Mouse (Mus musculus): ENCODE results near the gene Cdh13.

The Cdh13 gene

DNA sequence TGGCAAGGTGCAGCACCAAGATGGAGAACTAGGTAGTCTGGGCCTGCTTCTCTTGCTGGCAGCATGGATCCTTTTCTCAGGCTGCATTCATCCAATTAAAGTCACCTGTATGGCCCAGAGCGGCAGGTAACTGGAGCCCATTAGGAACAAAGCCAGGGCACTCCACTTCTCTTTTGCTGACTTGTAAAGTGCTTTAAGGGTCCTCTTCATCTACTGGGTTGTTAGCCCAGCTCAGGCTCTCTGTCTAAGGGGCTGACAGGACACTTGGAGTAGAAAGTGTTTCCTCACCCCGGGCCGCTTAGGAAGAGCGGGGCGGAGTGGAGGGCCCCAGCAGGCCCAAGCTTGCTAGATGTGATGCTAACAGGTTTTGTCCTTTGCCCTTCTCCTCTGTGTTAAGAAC is 12.9 kb downstream of the Cdh13 start:
- in situ Hi-C loops (cut with MboI; ENCODE audit: low sequenced_read_pairs), result no loop called here

DNA sequence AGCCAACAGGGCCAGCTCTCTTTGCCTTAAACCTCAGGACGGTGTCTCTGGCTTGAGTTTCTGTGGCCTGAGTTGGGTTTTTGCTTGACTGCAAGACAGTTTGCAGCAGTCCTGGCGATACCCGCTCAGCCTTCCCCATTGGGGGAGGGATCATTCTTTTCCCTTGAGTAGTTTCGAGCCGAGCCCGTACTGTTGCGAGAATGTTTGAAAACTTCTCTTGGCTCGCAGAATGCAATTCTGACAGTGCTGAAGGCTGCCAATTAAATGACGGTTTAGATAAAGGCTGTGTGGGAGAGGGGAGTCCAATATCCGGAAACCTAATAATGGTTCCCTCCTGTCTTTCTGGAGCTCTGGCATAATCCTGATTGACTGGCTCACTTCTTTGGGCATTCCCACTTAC is 23.4 kb downstream of the Cdh13 start:
- in situ Hi-C loops (cut with MboI; ENCODE audit: low sequenced_read_pairs), result no loop called here

- in situ Hi-C loops (cut with MboI; ENCODE audit: low sequenced_read_pairs), result no loop called here
Measured at GRCm38 (mm10) chr8:118309106-118309505, 25.6 kb downstream of the Cdh13 start.

DNA sequence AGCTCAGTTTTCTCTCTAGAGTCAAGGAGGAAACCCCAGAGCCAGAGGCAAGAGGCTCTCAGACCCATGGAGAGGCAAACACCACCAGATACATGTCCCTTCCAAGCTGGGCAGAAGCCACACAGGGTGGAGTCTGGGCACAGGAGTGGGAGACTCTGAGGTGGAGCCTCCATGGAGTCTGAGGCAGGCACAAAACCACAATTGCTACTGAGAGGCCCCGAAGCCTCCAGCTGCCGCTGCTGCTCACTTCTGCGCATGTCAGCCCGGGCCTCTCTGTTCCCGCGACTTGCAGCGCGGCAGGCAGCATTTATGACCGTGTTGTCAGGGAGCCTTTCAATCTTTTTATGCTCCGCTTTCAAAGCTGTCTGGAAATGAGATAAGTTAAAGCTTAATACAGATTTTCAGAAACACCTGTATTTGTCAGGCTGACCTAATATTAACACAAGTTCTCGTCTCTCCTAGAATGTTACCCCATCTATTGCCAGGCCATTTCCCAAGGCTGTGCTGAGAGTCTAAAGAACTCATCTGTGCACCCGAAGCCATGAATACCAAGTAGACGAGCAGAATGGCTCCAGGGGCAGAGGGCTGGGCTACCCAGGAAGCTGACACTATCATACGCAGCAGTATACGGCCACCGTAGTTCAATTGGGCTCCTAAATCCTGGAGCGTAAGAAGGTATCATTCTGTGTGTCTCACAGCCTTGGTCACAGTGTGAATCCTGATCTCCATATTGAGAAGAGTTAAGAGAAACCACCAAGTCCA is 30.1 kb downstream of the Cdh13 start:
- in situ Hi-C loops (cut with MboI; ENCODE audit: low sequenced_read_pairs), result no loop called here

- in situ Hi-C loops (cut with MboI; ENCODE audit: low sequenced_read_pairs), result no loop called here
Measured at GRCm38 (mm10) chr8:118314188-118314563, 30.6 kb downstream of the Cdh13 start.

DNA sequence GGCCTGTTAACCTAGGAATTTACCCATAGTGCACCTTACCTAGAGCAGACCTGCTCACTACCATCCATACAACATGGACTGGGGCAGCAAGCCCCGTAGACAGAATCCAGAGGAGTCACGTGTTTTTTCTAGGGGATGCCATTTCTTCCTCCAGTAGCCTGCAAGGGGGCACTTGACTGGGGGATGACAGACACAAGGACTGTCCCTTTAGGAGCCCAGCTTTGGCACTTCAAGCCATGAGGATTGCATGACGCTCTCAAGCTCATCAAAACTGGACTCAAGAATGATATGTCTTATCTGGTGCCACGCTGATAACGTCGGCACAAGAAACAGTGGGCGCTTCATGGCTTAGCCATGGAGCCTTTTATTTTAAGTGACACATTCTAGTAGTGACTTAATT is 31.4 kb downstream of the Cdh13 start:
- in situ Hi-C loops (cut with MboI; ENCODE audit: low sequenced_read_pairs), result no loop called here

DNA sequence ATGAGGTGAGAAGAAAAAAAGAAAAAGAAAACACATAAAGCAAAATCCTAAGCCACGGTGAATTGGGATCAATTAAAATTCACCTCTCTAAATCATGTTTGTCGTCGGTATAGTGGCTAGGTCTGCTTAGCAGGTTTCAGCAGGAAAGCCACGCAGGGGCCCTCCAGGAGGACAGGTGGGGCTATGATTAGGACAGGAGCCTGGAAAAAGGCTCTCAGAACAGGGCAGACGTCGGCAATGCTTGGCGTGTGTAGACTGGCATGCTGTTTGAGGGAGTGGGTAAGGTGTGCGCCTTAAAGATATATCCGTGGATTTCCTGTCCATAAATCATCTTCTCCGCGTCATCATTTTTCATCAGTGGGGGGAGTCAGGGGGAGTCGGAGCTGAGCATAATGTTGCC is 32.9 kb downstream of the Cdh13 start:
- in situ Hi-C loops (cut with MboI; ENCODE audit: low sequenced_read_pairs), result no loop called here

DNA sequence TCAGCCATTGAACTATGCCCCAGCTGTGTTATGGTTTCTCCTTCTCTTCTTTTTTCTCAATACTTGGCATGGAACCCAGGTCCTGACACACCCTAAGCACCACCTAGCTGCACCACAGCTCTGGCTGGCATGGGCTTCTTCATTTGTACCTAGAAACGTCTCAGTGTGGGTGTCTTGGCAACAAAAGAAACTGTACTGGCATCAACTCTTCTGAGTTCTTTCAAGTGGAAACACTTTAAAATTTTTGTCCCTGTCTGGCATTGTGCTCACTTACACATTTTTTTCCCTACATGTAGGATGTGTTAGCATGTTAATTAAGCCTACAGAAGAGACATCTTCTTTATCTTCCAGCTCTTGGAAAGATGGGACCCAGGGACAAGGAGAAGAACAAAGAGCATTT is 37.0 kb downstream of the Cdh13 start:
- in situ Hi-C loops (cut with MboI; ENCODE audit: low sequenced_read_pairs), result no loop called here

DNA sequence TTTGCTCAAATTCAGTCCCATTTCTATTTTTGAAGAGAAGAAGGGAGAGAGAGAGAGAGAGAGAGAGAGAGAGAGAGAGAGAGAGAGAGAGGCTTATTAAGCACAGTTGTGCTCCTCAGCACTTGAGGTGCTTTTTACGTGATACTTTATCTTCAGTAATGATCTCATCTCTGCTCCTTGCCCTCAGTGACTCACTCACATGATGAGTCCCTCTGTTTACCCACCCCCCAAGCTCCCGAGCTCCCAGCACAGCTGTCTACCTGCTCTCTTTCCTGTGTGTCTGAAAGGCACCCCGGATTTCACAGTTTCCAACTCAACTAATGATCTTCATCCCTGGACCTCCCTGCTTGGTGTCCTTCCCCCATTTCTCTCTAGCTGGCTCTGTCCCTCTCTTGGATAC is 39.9 kb downstream of the Cdh13 start:
- in situ Hi-C loops (cut with MboI; ENCODE audit: low sequenced_read_pairs), result no loop called here

- in situ Hi-C loops (cut with MboI; ENCODE audit: low sequenced_read_pairs), result no loop called here
Measured at GRCm38 (mm10) chr8:118334933-118335332, 51.4 kb downstream of the Cdh13 start.

- in situ Hi-C loops (cut with MboI; ENCODE audit: low sequenced_read_pairs), result no loop called here
Measured at GRCm38 (mm10) chr8:118339711-118340110, 56.2 kb downstream of the Cdh13 start.

- in situ Hi-C loops (cut with MboI; ENCODE audit: low sequenced_read_pairs), result no loop called here
Measured at GRCm38 (mm10) chr8:118343267-118343666, 59.7 kb downstream of the Cdh13 start.

- in situ Hi-C loops (cut with MboI; ENCODE audit: low sequenced_read_pairs), result no loop called here
Measured at GRCm38 (mm10) chr8:118348710-118349489, 65.4 kb downstream of the Cdh13 start.

DNA sequence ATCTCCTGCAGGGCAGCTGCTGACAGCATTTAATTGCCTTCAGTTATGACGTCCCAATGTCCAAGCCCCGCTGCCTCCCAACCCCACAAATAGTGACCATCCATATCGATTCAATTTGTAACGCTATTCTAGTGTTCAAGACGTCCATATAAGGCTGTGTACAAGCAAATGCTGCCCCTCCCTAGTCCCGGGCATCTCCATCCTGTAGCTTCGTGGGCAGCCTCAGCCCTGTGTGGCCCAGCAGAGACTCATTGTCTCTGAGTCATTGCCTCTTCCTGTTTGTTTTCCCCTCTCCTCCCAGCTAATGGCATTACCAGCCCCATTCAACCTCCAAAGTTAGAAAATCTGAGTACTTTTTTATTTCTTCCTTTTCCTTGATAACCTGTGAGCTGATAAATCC is 66.6 kb downstream of the Cdh13 start:
- in situ Hi-C loops (cut with MboI; ENCODE audit: low sequenced_read_pairs), result no loop called here

- in situ Hi-C loops (cut with MboI; ENCODE audit: low sequenced_read_pairs), result no loop called here
Measured at GRCm38 (mm10) chr8:118353022-118353421, 69.5 kb downstream of the Cdh13 start.

- in situ Hi-C loops (cut with MboI; ENCODE audit: low sequenced_read_pairs), result no loop called here
Measured at GRCm38 (mm10) chr8:118357067-118357466, 73.5 kb downstream of the Cdh13 start.

GRCm38 (mm10) chr8:118357596-118357995 is 74.1 kb downstream of the Cdh13 start:
- in situ Hi-C loops (cut with MboI; ENCODE audit: low sequenced_read_pairs), result no loop called here

GRCm38 (mm10) chr8:118363781-118364180 is 80.2 kb downstream of the Cdh13 start:
- in situ Hi-C loops (cut with MboI; ENCODE audit: low sequenced_read_pairs), result no loop called here

DNA sequence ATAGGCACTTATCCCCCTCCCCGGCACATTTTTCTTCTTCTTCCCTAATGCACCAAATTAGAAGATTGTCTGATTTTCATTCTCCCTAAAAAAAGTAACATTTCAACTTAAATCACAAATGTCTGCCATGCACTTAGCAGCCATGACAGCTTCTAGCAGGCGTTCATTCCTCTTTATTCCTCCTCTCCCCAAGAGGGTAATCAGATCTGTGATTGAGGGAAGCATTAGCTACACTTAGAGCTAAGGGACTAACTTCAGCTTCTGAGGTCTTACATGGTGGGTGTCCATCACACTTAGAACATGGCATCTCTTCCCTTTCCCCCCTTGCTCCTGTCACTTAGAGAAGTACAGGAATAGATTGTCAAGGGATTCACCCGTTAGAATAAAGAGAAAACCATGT is 89.6 kb downstream of the Cdh13 start:
- in situ Hi-C loops (cut with MboI; ENCODE audit: low sequenced_read_pairs), result no loop called here

GRCm38 (mm10) chr8:118374738-118375137 is 91.2 kb downstream of the Cdh13 start:
- in situ Hi-C loops (cut with MboI; ENCODE audit: low sequenced_read_pairs), result no loop called here

- in situ Hi-C loops (cut with MboI; ENCODE audit: low sequenced_read_pairs), result no loop called here
Measured at GRCm38 (mm10) chr8:118376791-118377190, 93.3 kb downstream of the Cdh13 start.

GRCm38 (mm10) chr8:118378985-118379384 is 95.5 kb downstream of the Cdh13 start:
- in situ Hi-C loops (cut with MboI; ENCODE audit: low sequenced_read_pairs), result no loop called here
